Mouse (Mus musculus) stomach, embryonic 14.5 days (tissue): ENCODE measurements around the gene Tuba1a. TPM values are rescaled to one million over a fixed set of nuclear protein-coding genes. Genes with fewer than 3 reads are reported as not detected.

Experiments used
- ATAC-seq: fragments of 200-750 bp; cut with Nextera tagmentation; 2 replicates; pipeline ENCODE4 v1.8.0; 2017; ENCODE audit warnings: low read depth, moderate TSS enrichment; ENCODE audit not compliant: insufficient number of reproducible peaks, insufficient read depth, low FRiP score
- H3K27ac ChIP-seq: fragments of 300-500 bp; sonication (generic); 2 replicates; pipeline ENCODE4 v1.5.1; 2014; ENCODE audit warnings: mild to moderate bottlenecking, low read length, moderate library complexity, mixed read lengths
- H3K27me3 ChIP-seq: fragments of 300-500 bp; sonication (generic); 2 replicates; pipeline ENCODE4 v1.6.1; 2014; ENCODE audit warnings: low read length, control low read depth, mixed read lengths; ENCODE audit not compliant: control insufficient read depth, insufficient read depth
- H3K36me3 ChIP-seq: fragments of 300-500 bp; sonication (generic); 2 replicates; pipeline ENCODE4 v1.6.1; 2014; ENCODE audit warnings: mild to moderate bottlenecking, control low read depth, low read length, moderate library complexity, mixed read lengths; ENCODE audit not compliant: control insufficient read depth, insufficient read depth
- H3K4me1 ChIP-seq: fragments of 300-500 bp; sonication (generic); 2 replicates; pipeline ENCODE4 v1.6.1; 2014; ENCODE audit warnings: low read length, control low read depth, mixed read lengths; ENCODE audit not compliant: control insufficient read depth, insufficient read depth
- H3K4me2 ChIP-seq: fragments of 300-500 bp; sonication (generic); replicated peaks from 2 replicates; pipeline ENCODE4 v1.6.1; 2014; ENCODE audit warnings: low read depth, low read length, control low read depth
- H3K4me3 ChIP-seq: fragments of 300-500 bp; sonication (generic); 2 replicates; pipeline ENCODE4 v1.5.1; 2014; ENCODE audit warnings: low read depth, low read length, control low read depth
- H3K9ac ChIP-seq: fragments of 300-500 bp; sonication (generic); replicated peaks from 2 replicates; pipeline ENCODE4 v1.6.1; 2014; ENCODE audit warnings: low read depth, mild to moderate bottlenecking, control low read depth, low read length, moderate library complexity, mixed read lengths
- H3K9me3 ChIP-seq: fragments of 300-500 bp; sonication (generic); 2 replicates; pipeline ENCODE4 v1.6.1; 2016; ENCODE audit warnings: low read depth, low read length, control low read depth; ENCODE audit not compliant: control insufficient read depth
- WGBS: fragments of 180-500 bp; shearing (Covaris S2); extraction: QIAGEN DNeasy Blood & Tissue Kit; methylation state at CpG from one replicate; pipeline ENCODE4 v1.1.7; 2014; 5-methylcytosine and 5-hydroxymethylcytosine counted together
- polyA plus RNA-seq: library from polyadenylated mRNA; unstranded; fragments of >200 nt; fragmentation: Nextera tagmentation; extraction: Ambion mirVana; gene quantifications from 2 replicates; pipeline ENCODE4 v1.2.1, GENCODE M21; 2014

Tuba1a gene
- polyA plus RNA-seq, 1 experiment from 2014 or later = 1,258 TPM

DNA sequence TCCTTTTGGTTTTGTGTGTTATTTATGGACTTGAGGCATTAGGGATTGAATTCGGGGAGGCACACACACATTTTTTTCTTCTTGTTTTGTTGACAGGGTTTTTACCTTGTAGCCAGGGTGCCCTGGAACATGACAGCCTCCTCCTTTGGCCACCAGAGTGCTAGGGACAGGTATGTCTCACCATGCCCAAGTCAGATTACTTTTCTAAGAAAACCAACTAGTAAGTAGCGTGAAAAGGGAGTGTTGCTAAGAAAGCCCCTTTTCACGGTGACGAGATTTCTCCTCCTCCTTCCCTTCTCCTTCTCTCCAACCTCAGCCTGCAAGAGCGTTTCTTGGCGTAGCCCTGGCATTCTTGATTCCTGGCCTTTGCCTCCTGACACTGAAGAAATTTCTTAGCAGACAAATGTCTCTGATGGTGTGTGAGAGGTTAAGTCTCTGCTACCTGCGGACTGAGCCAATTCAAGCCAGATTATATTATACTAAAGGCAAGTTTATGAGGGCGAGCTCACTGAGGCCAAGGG lies 34.2 kb upstream of the Tuba1a start:
- Histone ChIP-seq H3K27ac (peak overlapping the region; percentile 73), H3K9ac (no peak overlapping the region), H3K4me2 (peak overlapping the region; percentile 2; the same call in 1 of the 2 replicates), H3K4me3 (no peak overlapping the region), H3K27me3 (no peaks in the 10 kb centered on the region), H3K9me3 (no peaks in the 10 kb centered on the region), H3K4me1 (peaks cover 28% of the 10 kb centered on the region), H3K36me3 (no peaks in the 10 kb centered on the region)
- 52% methylated on average over 8 of the region's 8 CpGs for WGBS
- ATAC-seq = no peak

DNA sequence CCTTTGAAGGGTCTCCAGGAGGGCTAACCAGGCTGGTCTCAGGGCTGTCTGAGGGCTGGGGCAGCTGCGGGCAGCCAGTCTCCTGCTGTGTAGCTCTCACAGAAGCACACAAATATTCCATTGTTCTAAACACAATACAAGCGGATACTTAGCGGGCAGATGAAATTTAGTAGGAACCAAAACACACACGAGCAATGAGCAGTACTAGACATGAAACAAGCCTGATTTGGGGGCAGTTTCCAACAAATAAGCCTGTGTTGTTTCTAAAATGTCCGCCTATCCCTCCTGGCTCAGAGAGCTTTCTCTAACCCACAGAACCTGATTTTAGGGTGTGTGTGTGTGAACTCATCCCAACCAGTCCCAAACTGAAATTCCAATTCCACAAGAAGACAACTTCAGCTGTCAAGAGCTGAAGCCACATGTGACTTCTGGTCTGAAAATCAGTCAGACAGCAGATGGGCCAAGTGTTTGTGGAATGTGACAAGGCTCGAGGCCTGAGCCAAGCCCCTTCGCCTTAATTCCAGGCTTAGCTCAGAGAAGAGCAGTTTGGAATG lies 33.7 kb upstream of the Tuba1a start:
- peak overlapping the region; percentile 73; the same call in 1 of the 2 replicates for H3K27ac ChIP-seq
- no peaks in the 10 kb centered on the region for H3K9me3 ChIP-seq
- H3K4me1 ChIP-seq = peaks cover 25% of the 10 kb centered on the region
- no peaks in the 10 kb centered on the region for H3K27me3 ChIP-seq
- WGBS = 36% methylated on average over 7 of the region's 7 CpGs
- H3K4me2 ChIP-seq = 0 out of 2 replicates have a peak overlapping the region, but pooled peaks have one; percentile 2
- no peak overlapping the region for H3K4me3 ChIP-seq
- no peak overlapping the region for H3K9ac ChIP-seq
- H3K36me3 ChIP-seq = no peaks in the 10 kb centered on the region
- no peak for ATAC-seq

DNA sequence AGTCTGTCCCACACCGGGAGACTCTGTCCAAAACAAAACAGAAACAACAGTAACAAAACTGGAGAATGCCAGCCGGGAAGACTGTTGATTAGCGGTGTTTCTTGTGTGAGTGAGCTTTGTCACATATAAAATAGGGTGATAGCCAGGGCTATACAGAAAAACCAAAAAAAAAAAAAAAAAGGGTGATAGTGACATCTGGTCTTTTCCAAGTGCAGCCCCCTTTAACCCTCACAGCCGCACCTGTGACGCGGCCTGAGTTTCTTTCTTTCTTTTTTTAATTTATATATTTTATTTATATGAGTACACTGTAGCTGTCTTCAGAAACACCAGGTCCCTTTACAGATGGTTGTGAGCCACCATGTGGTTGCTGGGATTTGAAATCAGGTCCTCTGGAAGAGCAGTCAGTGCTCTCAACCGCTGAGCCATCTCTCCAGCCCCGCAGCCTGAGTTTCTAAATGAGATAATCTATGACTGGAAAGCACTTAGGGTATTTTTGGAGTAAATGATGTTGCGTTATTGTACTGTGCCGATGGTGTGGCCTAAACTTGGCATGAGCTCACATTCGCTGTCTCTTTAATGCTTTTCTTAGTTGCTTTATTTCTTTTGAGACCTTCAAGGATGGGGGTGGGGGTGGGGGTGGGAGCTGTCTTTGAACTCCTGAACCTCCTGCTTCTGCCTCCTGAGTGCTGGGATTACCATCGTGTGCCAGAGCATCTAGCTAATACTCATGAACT lies 32.6 kb upstream of the Tuba1a start:
- Histone ChIP-seq H3K9ac (peak overlapping the region; percentile 49; the same call in 1 of the 2 replicates), H3K4me1 (peaks cover 15% of the 10 kb centered on the region), H3K27ac (peak overlapping the region; percentile 86), H3K36me3 (no peaks in the 10 kb centered on the region), H3K4me3 (peak overlapping the region; percentile 42), H3K9me3 (no peaks in the 10 kb centered on the region), H3K27me3 (no peaks in the 10 kb centered on the region), H3K4me2 (peak overlapping the region; percentile 54)
- WGBS = 40% methylated on average over 12 of the region's 12 CpGs
- ATAC-seq = no peak

DNA sequence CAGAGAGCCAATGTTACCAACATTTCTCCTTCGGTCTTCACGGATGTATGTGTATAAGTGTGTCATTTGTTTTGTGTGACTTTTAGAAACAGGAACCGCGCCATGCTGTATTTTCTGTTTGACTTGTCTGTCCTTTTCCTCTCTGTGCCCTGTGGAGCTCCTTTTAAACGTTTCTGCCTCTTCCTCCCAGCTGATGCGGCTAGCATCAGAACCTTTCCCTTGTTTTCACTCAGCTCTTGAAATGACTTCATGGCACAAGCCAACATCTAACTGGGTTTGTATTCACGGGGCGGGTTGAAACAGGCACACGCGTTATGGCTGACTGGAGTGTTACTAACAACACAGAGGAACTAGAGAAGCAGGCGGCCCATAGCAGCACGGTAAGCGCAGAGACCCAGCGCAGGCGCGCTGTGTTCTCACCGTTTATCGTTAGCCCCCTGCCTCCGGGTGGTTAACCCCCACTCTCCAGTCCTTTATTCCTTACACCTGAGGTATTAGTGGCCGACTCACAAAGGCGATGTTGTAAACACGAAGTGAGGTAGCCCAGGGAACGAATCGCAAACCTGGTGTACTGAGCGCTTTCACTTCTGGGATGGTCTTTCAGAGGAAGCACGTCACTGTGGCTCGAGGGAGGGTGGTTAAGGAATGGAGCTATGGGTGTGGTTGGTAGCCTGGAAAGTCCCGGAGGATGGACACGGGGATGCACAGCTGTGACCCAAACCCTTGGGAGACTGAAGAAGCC lies 31.9 kb upstream of the Tuba1a start:
- Histone ChIP-seq H3K27me3 (no peaks in the 10 kb centered on the region), H3K36me3 (no peaks in the 10 kb centered on the region), H3K4me2 (peak overlapping the region; percentile 54), H3K9me3 (no peaks in the 10 kb centered on the region), H3K27ac (peak overlapping the region; percentile 86), H3K4me3 (peak overlapping the region; percentile 42), H3K4me1 (peaks cover 8% of the 10 kb centered on the region; the same call in 1 of the 2 replicates), H3K9ac (peak overlapping the region; percentile 49)
- 3% methylated on average over 29 of the region's 29 CpGs for WGBS
- peak; percentile 72 for ATAC-seq

DNA sequence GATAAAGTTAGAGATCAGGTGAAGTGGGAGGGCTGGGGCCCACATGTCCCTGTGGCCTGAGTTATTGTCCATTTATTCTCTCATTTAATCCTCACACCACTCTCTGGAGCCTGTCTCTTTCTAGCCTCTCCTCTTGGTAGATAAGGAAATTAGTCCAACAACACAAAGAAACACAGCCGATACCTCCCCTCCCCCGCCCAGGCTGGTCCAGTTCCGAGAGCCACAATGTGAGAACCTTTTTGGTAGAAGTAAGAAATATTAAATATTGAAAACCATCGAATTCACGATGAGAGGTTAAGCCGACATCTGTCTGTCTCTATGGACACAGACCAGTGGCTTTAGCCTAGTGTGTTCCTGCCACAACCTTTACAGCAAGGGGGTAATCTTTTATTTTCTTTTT lies 31.2 kb upstream of the Tuba1a start:
- Histone ChIP-seq H3K27me3 (no peaks in the 10 kb centered on the region), H3K9me3 (no peaks in the 10 kb centered on the region), H3K36me3 (no peaks in the 10 kb centered on the region), H3K27ac (peak overlapping the region; percentile 86; the same call in 1 of the 2 replicates), H3K4me1 (peaks cover 7% of the 10 kb centered on the region; the same call in 1 of the 2 replicates), H3K9ac (0 out of 2 replicates have a peak overlapping the region, but pooled peaks have one; percentile 49), H3K4me3 (no peak overlapping the region; the same call in 1 of the 2 replicates), H3K4me2 (peak overlapping the region; percentile 54)
- WGBS = 61% methylated on average over 6 of the region's 6 CpGs
- no peak for ATAC-seq

DNA sequence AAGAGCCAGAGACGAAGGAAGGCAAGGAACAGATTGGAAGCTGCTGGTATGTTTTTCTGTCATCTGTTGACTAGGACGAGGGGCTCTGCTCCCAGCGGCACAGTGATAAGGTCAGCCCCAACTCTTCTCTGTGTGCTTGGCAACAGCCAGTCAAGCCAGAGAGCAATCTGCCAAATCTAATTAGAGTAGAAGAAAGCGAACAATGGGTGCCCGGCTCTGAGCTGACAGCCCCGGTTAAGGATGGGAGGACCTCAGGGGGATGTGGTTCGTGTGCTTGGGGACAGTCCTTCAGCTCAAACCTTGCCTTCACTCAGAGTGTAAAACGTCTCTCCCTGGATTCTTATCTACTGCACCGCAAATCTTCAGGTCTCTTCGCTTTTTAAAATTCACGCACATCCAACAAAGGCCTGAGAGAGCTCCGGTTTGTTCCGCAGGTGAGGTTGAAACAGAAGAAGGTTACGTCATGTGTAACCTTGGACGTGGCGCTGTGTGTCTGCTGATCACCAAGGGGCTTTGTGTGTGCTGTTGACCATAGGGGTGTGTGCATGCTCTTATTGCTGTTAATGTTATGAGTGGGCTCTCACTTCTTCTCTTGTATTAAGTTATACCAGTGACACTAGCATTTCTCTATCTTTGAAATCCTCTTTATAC lies 30.1 kb upstream of the Tuba1a start:
- Histone ChIP-seq H3K36me3 (no peaks in the 10 kb centered on the region), H3K4me3 (0 out of 2 replicates have a peak overlapping the region, but pooled peaks have one; percentile 0), H3K9me3 (no peaks in the 10 kb centered on the region), H3K27ac (peak overlapping the region; percentile 33; the same call in 1 of the 2 replicates), H3K9ac (no peak overlapping the region), H3K4me2 (no peak overlapping the region), H3K4me1 (peaks cover 7% of the 10 kb centered on the region; the same call in 1 of the 2 replicates), H3K27me3 (no peaks in the 10 kb centered on the region)
- WGBS = 47% methylated on average over 16 of the region's 16 CpGs
- ATAC-seq = 0 out of 2 replicates have a peak, but pooled peaks have one; percentile 25

DNA sequence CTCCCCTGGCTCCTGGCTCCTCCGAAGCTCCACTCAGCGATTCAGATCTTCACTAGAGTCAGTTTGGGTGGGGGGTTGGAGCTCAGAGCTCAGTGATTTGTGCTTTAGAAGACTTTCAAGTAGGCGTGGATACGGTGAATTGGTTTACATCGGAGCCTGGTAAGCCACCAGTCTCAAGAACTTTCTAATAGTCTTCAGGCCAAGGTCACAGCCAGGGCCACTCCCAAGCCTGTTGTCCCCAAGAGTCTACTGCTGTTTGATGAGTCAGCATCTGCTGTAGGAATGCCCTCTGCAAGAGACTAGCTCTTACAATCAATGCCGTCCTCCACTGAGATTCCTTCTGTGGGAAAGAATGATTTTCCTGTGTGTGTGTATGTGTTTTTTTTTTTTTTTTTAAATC lies 28.6 kb upstream of the Tuba1a start:
- no peak overlapping the region for H3K4me2 ChIP-seq
- H3K27me3 ChIP-seq = no peaks in the 10 kb centered on the region
- no peak overlapping the region for H3K9ac ChIP-seq
- H3K27ac ChIP-seq = no peak overlapping the region
- no peak overlapping the region for H3K4me3 ChIP-seq
- no peaks in the 10 kb centered on the region for H3K36me3 ChIP-seq
- peaks cover 7% of the 10 kb centered on the region; the same call in 1 of the 2 replicates for H3K4me1 ChIP-seq
- H3K9me3 ChIP-seq = no peaks in the 10 kb centered on the region
- 86% methylated on average over 6 of the region's 6 CpGs for WGBS
- ATAC-seq = no peak
